Mouse (Mus musculus): ENCODE data around the gene Hapln2. TPM values are rescaled to one million over a fixed set of nuclear protein-coding genes. Genes with fewer than 3 reads are reported as not detected.

Gene Hapln2
- polyA plus RNA-seq, 1 experiment from 2014 or later, result not detected

- Histone ChIP-seq H3K4me1 (peaks cover 100% of the 10 kb centered on the region), H3K27ac (peak overlapping the region; percentile 89), H3K36me3 (replicated peaks) (peaks cover 22% of the 10 kb centered on the region), H3K9me3 (no peaks in the 10 kb centered on the region), H3K4me3 (peak overlapping the region; percentile 41), H3K27me3 (ENCODE audit: poor library complexity, severe bottlenecking) (peaks cover 22% of the 10 kb centered on the region)
- DNase-seq (ENCODE audit: extremely low spot score, low spot score), result no peak
- WGBS, result 48% methylated on average over 6 of the region's 6 CpGs
These were observed 43.8 kb downstream of the Hapln2 start for GRCm38 (mm10) chr3:87983627-87984026.

DNA sequence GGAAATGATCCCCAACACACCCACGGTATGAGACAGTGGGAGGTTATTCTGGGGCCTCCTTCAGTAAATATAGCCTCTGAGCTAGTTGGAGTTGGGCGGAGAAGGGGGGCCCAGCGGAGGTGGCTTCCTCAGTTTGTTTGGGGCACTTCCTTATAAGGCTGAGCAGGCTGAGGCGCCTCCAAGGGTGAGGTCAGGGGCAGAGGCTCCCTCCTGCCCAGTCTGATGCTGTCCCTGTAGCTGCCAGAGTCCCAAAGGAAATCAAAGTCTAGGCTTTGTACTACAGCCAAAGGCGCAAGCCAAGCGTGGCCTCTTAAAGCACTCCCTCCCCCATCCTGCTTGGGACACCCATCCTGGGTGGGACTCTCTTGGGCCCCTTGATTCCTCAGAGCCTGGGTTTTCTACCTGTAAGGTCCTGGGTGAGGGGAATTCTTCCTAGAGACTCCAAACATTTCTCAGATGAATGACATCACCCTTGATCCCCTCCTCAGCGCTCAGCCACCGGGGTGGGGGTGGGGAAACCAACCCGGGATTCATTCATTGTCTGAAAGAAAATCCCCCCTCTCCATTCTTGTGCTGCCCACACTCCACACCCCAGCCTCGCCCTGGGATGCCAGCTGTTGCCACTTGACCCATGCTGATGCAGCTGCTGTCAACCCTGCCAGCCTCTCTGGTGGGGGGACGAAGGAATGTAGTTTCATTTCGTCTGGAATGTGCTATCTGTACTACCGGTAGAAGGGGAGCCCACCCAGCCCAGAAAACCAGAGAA, 44.4 kb downstream of the Hapln2 start:
- Histone ChIP-seq H3K4me1 (peaks cover 100% of the 10 kb centered on the region), H3K36me3 (replicated peaks) (peaks cover 28% of the 10 kb centered on the region), H3K27ac (peak overlapping the region; percentile 89), H3K4me3 (peak overlapping the region; percentile 41), H3K27me3 (ENCODE audit: poor library complexity, severe bottlenecking) (peaks cover 16% of the 10 kb centered on the region), H3K9me3 (no peaks in the 10 kb centered on the region)
- 2% methylated on average over 13 of the region's 13 CpGs for WGBS
- DNase-seq (ENCODE audit: extremely low spot score, low spot score), result peak; percentile 71

DNA sequence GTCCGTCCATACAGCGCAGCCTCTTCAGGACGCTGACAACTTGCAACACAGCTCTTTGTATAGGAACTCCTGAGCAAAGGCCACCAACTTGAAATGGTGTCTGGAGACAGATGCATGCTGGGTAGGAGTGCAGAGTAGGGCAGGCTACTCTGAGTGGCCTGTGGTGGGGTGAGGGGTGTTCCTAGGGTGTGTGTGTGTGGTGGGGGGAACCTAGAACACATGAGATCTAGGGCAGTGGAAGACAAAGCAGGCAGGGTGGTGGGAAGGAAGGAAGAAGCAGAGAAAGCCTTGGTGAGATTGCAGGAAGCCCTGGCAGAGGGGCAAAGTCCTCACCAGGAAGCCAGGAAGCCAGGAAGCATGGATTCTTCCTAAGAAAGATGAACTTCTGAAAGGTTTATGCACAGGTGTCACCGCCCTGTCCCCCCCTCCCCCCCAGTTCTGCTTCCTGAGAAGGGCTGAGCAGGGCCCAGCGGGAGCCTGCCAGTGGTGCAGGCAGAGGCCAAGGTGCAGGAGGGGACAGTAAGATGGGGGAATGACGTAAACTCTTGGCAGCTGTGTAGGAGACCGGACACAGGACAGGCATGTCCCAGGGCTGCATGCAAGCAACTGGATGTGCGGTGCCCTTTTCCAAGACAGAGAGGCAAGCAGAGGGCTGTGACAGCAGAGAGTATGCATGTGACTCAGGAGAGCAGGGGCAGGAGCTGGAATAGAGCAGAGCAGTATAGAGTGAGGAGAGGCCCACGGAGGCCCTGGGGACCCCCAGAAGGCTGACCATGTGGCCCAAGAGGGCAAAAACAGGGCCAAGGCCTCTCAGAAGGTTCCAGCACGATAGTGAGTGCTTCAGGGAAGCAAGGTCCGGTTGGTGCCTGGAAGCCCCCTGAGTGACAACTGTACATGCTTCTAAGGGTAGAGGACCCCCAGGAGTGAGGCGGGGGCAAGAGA, 45.2 kb downstream of the Hapln2 start:
- Histone ChIP-seq H3K4me3 (peak overlapping the region; percentile 41), H3K9me3 (no peaks in the 10 kb centered on the region), H3K27me3 (ENCODE audit: poor library complexity, severe bottlenecking) (peaks cover 15% of the 10 kb centered on the region; the same call in 1 of the 2 replicates), H3K4me1 (peaks cover 94% of the 10 kb centered on the region), H3K27ac (peak overlapping the region; percentile 89), H3K36me3 (replicated peaks) (peaks cover 37% of the 10 kb centered on the region)
- 35% methylated on average over 12 of the region's 12 CpGs for WGBS
- no peak for DNase-seq (ENCODE audit: extremely low spot score, low spot score)

DNA sequence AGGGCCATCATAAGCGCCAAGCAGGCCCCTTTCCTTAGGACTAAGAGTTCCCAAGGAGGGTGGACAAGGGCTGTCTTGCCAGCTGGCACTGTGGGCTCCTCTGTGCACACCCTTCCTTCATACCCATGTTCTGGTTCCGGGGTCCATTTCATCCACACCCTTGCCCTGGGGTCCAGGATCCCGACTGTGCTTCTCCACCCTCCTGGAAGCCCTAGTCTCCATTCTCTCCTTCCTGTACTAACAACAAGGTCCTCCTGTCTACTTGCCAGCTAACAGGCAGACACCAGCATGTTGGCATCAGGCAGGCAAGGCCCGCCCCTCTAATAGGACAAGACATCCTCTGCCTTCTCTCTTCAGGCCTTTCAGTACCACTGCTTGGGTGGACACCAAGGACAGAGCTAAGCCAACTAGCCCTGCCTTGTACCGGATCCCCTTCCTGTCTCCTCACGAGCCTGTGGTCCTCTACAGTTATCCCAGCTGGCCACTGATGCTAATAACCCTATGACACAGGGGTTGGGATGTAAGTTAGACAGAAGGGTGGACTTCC, 46.1 kb downstream of the Hapln2 start:
- 91% methylated on average over 6 of the region's 6 CpGs for WGBS
- H3K36me3 ChIP-seq (replicated peaks), result peaks cover 46% of the 10 kb centered on the region
- H3K27me3 ChIP-seq (ENCODE audit: poor library complexity, severe bottlenecking), result peaks cover 12% of the 10 kb centered on the region; the same call in 1 of the 2 replicates
- H3K9me3 ChIP-seq, result no peaks in the 10 kb centered on the region
- H3K4me1 ChIP-seq, result peaks cover 85% of the 10 kb centered on the region
- peak overlapping the region; percentile 89 for H3K27ac ChIP-seq
- DNase-seq (ENCODE audit: extremely low spot score, low spot score), result no peak
- H3K4me3 ChIP-seq, result no peak overlapping the region

GRCm38 (mm10) chr3:87980728-87981127, 46.7 kb downstream of the Hapln2 start:
- 59% methylated on average over 5 of the region's 5 CpGs for WGBS
- H3K9me3 ChIP-seq, result no peaks in the 10 kb centered on the region
- peaks cover 51% of the 10 kb centered on the region for H3K36me3 ChIP-seq (replicated peaks)
- H3K27ac ChIP-seq, result peak overlapping the region; percentile 89
- DNase-seq (ENCODE audit: extremely low spot score, low spot score), result no peak
- peaks cover 6% of the 10 kb centered on the region; the same call in 1 of the 2 replicates for H3K27me3 ChIP-seq (ENCODE audit: poor library complexity, severe bottlenecking)
- peaks cover 81% of the 10 kb centered on the region for H3K4me1 ChIP-seq
- no peak overlapping the region for H3K4me3 ChIP-seq

- H3K4me3 ChIP-seq, result no peak overlapping the region
These were observed 47.3 kb downstream of the Hapln2 start for GRCm38 (mm10) chr3:87980085-87980484.

DNA sequence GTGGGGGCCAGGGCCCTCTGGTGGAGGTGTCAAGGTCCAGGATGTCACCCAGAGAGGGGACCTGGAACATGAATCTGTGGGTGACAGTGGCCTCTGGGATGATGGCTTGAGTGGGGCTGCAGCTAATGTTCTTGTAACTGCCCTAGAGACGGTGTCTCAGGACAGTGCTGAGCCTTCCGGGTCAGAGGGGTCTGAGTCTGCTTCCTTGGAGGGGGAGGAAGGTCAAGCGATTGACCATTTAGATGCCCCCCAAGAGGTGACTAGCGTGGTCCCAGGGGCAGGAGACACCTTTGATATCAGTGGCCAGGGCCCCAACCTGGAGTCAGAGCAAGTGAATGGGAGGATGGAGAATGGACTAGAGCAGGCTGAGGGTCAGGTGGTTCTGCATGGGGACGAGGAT, 47.9 kb downstream of the Hapln2 start:
- Histone ChIP-seq H3K4me3 (no peak overlapping the region), H3K36me3 (replicated peaks) (peaks cover 63% of the 10 kb centered on the region), H3K4me1 (peaks cover 81% of the 10 kb centered on the region), H3K27me3 (ENCODE audit: poor library complexity, severe bottlenecking) (0 out of 2 replicates have a peak, but pooled peaks cover 5% of the 10 kb centered on the region), H3K27ac (peak overlapping the region; percentile 89; the same call in 1 of the 2 replicates), H3K9me3 (no peaks in the 10 kb centered on the region)
- DNase-seq (ENCODE audit: extremely low spot score, low spot score), result no peak
- WGBS, result 85% methylated on average over 5 of the region's 5 CpGs

More at GRCm38 (mm10) chr3:87980085-87980484, 47.3 kb downstream of the Hapln2 start:
- Histone ChIP-seq H3K9me3 (no peaks in the 10 kb centered on the region), H3K36me3 (replicated peaks) (peaks cover 58% of the 10 kb centered on the region), H3K27ac (peak overlapping the region; percentile 89), H3K4me1 (peaks cover 81% of the 10 kb centered on the region), H3K27me3 (ENCODE audit: poor library complexity, severe bottlenecking) (0 out of 2 replicates have a peak, but pooled peaks cover 5% of the 10 kb centered on the region)
- 66% methylated on average over 3 of the region's 3 CpGs for WGBS
- no peak for DNase-seq (ENCODE audit: extremely low spot score, low spot score)

DNA sequence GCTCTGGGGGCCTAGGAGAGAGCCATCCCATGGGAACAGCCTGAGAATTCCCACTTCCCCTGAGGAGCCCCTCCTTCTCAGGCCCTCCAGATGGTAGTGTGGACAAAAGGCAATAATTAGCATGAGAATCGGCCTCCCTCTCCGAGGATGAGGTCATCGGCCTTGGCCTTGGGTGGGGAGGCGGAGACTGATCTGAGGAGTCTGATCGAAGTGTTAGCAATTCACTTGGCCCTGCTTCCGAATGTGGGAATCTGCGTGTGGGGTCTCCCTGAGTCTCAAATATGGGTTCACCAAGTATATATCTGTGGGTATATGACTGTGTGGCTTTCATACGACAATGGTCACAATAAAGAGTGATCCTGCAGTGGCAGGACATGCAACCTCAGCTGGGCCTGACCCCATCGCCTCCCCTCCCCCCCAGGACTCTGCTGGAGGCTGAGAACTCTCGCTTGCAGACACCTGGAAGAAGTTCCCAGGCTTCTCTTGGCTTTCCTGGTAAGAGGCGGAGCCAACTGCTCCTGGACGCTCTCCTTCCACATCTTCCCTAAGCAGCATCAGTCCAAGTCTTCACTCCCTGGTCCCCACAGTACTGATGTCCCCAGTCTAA, 52.9 kb downstream of the Hapln2 start:
- DNase-seq (ENCODE audit: extremely low spot score, low spot score), result peak; percentile 90
- Histone ChIP-seq H3K9me3 (no peaks in the 10 kb centered on the region), H3K4me1 (peaks cover 81% of the 10 kb centered on the region), H3K27ac (peak overlapping the region; percentile 97), H3K4me3 (peak overlapping the region; percentile 93), H3K27me3 (ENCODE audit: poor library complexity, severe bottlenecking) (peaks cover 15% of the 10 kb centered on the region; the same call in 1 of the 2 replicates), H3K36me3 (replicated peaks) (peaks cover 64% of the 10 kb centered on the region)
- WGBS, result 9% methylated on average over 12 of the region's 12 CpGs

- peak overlapping the region; percentile 97 for H3K27ac ChIP-seq
- H3K4me3 ChIP-seq, result peak overlapping the region; percentile 93
- no peak for DNase-seq (ENCODE audit: extremely low spot score, low spot score)
- no peaks in the 10 kb centered on the region for H3K9me3 ChIP-seq
- peaks cover 77% of the 10 kb centered on the region for H3K4me1 ChIP-seq
- H3K27me3 ChIP-seq (ENCODE audit: poor library complexity, severe bottlenecking), result peaks cover 15% of the 10 kb centered on the region; the same call in 1 of the 2 replicates
- peaks cover 57% of the 10 kb centered on the region for H3K36me3 ChIP-seq (replicated peaks)
- 15% methylated on average over 14 of the region's 14 CpGs for WGBS
These were observed 53.6 kb downstream of the Hapln2 start for GRCm38 (mm10) chr3:87973593-87974380.

- H3K4me1 ChIP-seq, result peaks cover 67% of the 10 kb centered on the region
- 27% methylated on average over 5 of the region's 5 CpGs for WGBS
These were observed 54.6 kb downstream of the Hapln2 start for GRCm38 (mm10) chr3:87972776-87973175.

DNA sequence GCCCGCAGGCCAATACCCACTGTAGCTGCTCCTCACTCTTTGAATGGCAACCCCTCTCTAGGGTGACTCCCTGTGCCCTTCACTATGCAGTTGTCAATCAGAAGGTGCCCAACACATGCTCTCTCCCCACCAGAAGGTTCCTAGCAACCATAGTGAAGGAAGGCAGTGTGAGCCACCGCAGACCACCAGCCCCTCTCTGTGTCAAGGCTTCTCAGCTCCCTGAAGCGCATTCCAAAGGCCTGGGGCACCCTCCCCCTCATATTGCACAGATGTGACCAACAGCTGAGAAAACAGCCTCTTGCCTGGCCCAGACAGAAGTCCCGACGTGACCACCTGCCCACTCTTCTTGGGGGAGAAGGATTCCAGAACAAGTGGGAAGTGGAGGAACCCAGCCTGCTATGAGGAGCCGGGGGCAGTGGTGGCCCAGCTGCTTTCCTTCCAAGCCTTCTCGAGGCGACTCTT, 55.1 kb downstream of the Hapln2 start:
- peak overlapping the region; percentile 93 for H3K4me3 ChIP-seq
- DNase-seq (ENCODE audit: extremely low spot score, low spot score), result peak; percentile 56
- peak overlapping the region; percentile 97 for H3K27ac ChIP-seq
- peaks cover 67% of the 10 kb centered on the region for H3K4me1 ChIP-seq
- H3K27me3 ChIP-seq (ENCODE audit: poor library complexity, severe bottlenecking), result peaks cover 15% of the 10 kb centered on the region; the same call in 1 of the 2 replicates
- no peaks in the 10 kb centered on the region for H3K9me3 ChIP-seq
- peaks cover 41% of the 10 kb centered on the region for H3K36me3 ChIP-seq (replicated peaks)
- WGBS, result 10% methylated on average over 8 of the region's 8 CpGs

More at GRCm38 (mm10) chr3:87972776-87973175, 54.6 kb downstream of the Hapln2 start:
- H3K36me3 ChIP-seq (replicated peaks), result peaks cover 46% of the 10 kb centered on the region
- no peaks in the 10 kb centered on the region for H3K9me3 ChIP-seq
- peak; percentile 50 for DNase-seq (ENCODE audit: extremely low spot score, low spot score)
- H3K27me3 ChIP-seq (ENCODE audit: poor library complexity, severe bottlenecking), result peaks cover 15% of the 10 kb centered on the region; the same call in 1 of the 2 replicates
- H3K4me3 ChIP-seq, result peak overlapping the region; percentile 93
- H3K27ac ChIP-seq, result peak overlapping the region; percentile 97

Data from forebrain, embryonic 10.5 days (tissue).